Mouse (Mus musculus) bone marrow macrophage, adult 2 months (primary cell): Measurements from ENCODE around the gene Dpp9.

Experiments used
- CTCF ChIP-seq: IDR thresholded peaks from 2 replicates; pipeline ENCODE4 v1.5.1; 2012; ENCODE audit warnings: low read depth, mild to moderate bottlenecking, low read length, moderate library complexity
- POLR2A ChIP-seq: IDR thresholded peaks from 2 replicates; pipeline ENCODE4 v1.6.1; 2012; ENCODE audit warnings: mild to moderate bottlenecking, low read depth, low read length, borderline replicate concordance

DNA sequence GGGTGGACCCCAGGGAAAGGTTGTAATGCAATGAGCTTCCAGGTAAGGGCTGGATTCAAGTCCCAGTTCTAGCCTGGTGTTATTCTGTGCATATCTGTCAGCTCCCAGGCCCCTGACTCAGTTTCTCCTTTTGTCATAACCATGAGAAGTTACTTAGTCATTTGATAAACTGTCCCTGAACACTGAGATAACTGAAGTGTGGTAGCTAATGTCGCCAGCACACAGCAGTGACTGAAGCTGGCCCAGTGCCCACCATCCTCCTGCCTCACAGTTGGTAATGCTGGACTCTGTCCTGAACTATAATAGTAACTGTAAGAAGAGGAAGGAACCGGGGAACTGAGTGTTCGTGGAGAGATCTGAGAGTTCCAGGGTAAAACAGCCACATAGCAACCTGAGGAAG is 54.2 kb downstream of the Dpp9 start:
- TF ChIP-seq CTCF: no peak
- no peak for TF ChIP-seq POLR2A
